Mouse (Mus musculus) midbrain, postnatal 0 days (tissue): Measurements from ENCODE around the gene Tmem63a. TPM values are rescaled to one million over a fixed set of nuclear protein-coding genes. Genes with fewer than 3 reads are reported as not detected.
A peak's percentile ranks its signal among the peaks of the same experiment; 100 is the strongest.
"Not testable (repeated sequence)": the region's sequence is repeated elsewhere in the genome, so short reads cannot be mapped to it uniquely, and the experiment has no call there.

Experiments used
- ATAC-seq: fragments of 200-750 bp; cut with Nextera tagmentation; 2 replicates; pipeline ENCODE4 v1.8.0; 2017; ENCODE audit warnings: moderate number of reproducible peaks, mild to moderate bottlenecking, moderate TSS enrichment, moderate library complexity; ENCODE audit not compliant: low FRiP score
- DNase-seq: peaks from one replicate; pipeline ENCODE4 v3.0.0-alpha.2; 2015; ENCODE audit warnings: low spot score
- H3K27ac ChIP-seq: fragments of 300-500 bp; sonication (generic); 2 replicates; pipeline ENCODE4 v1.5.1; 2014; ENCODE audit warnings: low read depth, mild to moderate bottlenecking, low read length, mixed read lengths
- H3K27me3 ChIP-seq: fragments of 300-500 bp; sonication (generic); 2 replicates; pipeline ENCODE4 v1.6.1; 2014; ENCODE audit warnings: low read length, control low read depth, mixed read lengths; ENCODE audit not compliant: insufficient read depth
- H3K36me3 ChIP-seq: fragments of 300-500 bp; sonication (generic); 2 replicates; pipeline ENCODE4 v1.6.1; 2014; ENCODE audit warnings: low read length, control low read depth, mixed read lengths; ENCODE audit not compliant: insufficient read depth
- H3K4me1 ChIP-seq: fragments of 300-500 bp; sonication (generic); 2 replicates; pipeline ENCODE4 v1.6.1; 2014; ENCODE audit warnings: mild to moderate bottlenecking, control low read depth, antibody characterized with exemption, low read length, mixed read lengths; ENCODE audit not compliant: insufficient read depth
- H3K4me2 ChIP-seq: fragments of 300-500 bp; sonication (generic); 2 replicates; pipeline ENCODE4 v1.6.1; 2014; ENCODE audit warnings: low read depth, mild to moderate bottlenecking, low read length, mixed read lengths; ENCODE audit not compliant: poor library complexity, severe bottlenecking
- H3K4me3 ChIP-seq: fragments of 300-500 bp; sonication (generic); 2 replicates; pipeline ENCODE4 v1.5.1; 2014; ENCODE audit warnings: low read depth, mild to moderate bottlenecking, low read length, moderate library complexity
- H3K9ac ChIP-seq: fragments of 300-500 bp; sonication (generic); replicated peaks from 2 replicates; pipeline ENCODE4 v1.6.1; 2014; ENCODE audit warnings: mild to moderate bottlenecking, low read length, moderate library complexity, mixed read lengths; ENCODE audit not compliant: poor library complexity, severe bottlenecking
- H3K9me3 ChIP-seq: fragments of 300-500 bp; sonication (generic); 2 replicates; pipeline ENCODE4 v1.6.1; 2016; ENCODE audit warnings: low read length, control low read depth
- CTCF ChIP-seq: IDR thresholded peaks from 2 replicates; pipeline ENCODE4 v1.5.1; 2016; ENCODE audit warnings: antibody characterized with exemption, mild to moderate bottlenecking
- WGBS: fragments of 180-500 bp; shearing (Covaris S2); extraction: QIAGEN DNeasy Blood & Tissue Kit; methylation state at CpG from one replicate; pipeline ENCODE4 v1.1.7; 2014; 5-methylcytosine and 5-hydroxymethylcytosine counted together
- polyA plus RNA-seq: library from polyadenylated mRNA; unstranded; fragments of >200 nt; fragmentation: Nextera tagmentation; extraction: Ambion mirVana; gene quantifications from 2 replicates; pipeline ENCODE4 v1.2.1, GENCODE M21; 2015
- total RNA-seq: library from RNA; depleted of rRNA; stranded (reverse); fragments of >200 nt; gene quantifications from 2 replicates; pipeline ENCODE4 v1.2.3, GENCODE M21; 2014

Tmem63a gene
- total and polyA plus RNA-seq, 2 experiments from 2014 or later, result 1.3 to 6.4 TPM

GRCm38 (mm10) chr1:180933659-180934058 lies 8.5 kb upstream of the Tmem63a start:
- Histone ChIP-seq H3K9me3 (no peaks in the 10 kb centered on the region), H3K27me3 (peaks cover 26% of the 10 kb centered on the region), H3K27ac (no peak overlapping the region), H3K4me3 (no peak overlapping the region), H3K36me3 (no peaks in the 10 kb centered on the region), H3K4me2 (no peak overlapping the region), H3K4me1 (no peaks in the 10 kb centered on the region), H3K9ac (no peak overlapping the region)
- DNase-seq (no peak), ATAC-seq (no peak)
- no peak for TF ChIP-seq CTCF
- 22% methylated on average over 6 of the region's 6 CpGs for WGBS

GRCm38 (mm10) chr1:180934467-180935419 lies 7.4 kb upstream of the Tmem63a start, which contains the start of gene Lefty1:
Gene Lefty1, plus strand, starts transcription at chr1:180935022.
- no peak within 1 kb of the TSS for H3K4me3 ChIP-seq

GRCm38 (mm10) chr1:180936610-180937398 lies 5.3 kb upstream of the Tmem63a start:
- Histone ChIP-seq H3K27me3 (peaks cover 35% of the 10 kb centered on the region), H3K4me3 (0 out of 2 replicates have a peak overlapping the region, but pooled peaks have one; percentile 2), H3K4me2 (peak overlapping the region; percentile 22; the same call in 1 of the 2 replicates)
- peak; percentile 22 for DNase-seq
- H3K4me1 ChIP-seq, H3K27ac ChIP-seq, H3K9me3 ChIP-seq, H3K9ac ChIP-seq, H3K36me3 ChIP-seq: not testable (repeated sequence)
- WGBS, result 5% methylated on average over 32 of the region's 41 CpGs
- 0 out of 2 replicates have a peak, but pooled peaks have one; percentile 44 for ATAC-seq

More at GRCm38 (mm10) chr1:180934467-180935419, 7.4 kb upstream of the Tmem63a start, which contains the start of gene Lefty1:
- Histone ChIP-seq H3K36me3 (no peaks in the 10 kb centered on the region), H3K27me3 (peaks cover 26% of the 10 kb centered on the region), H3K4me1 (no peaks in the 10 kb centered on the region), H3K4me2 (no peak within 1 kb of the TSS), H3K27ac (no peak within 1 kb of the TSS), H3K9ac (no peak within 1 kb of the TSS), H3K9me3 (no peaks in the 10 kb centered on the region)
- no peak for TF ChIP-seq CTCF
- ATAC-seq (no peak), DNase-seq (no peak)
- whole genome bisulfite sequencing, result 20% methylated on average over 21 of the region's 21 CpGs

GRCm38 (mm10) chr1:180937631-180938030 lies 4.5 kb upstream of the Tmem63a start:
- H3K4me1 ChIP-seq, H3K36me3 ChIP-seq, DNase-seq, H3K27ac ChIP-seq, ATAC-seq, H3K9ac ChIP-seq, H3K4me2 ChIP-seq, H3K4me3 ChIP-seq, H3K9me3 ChIP-seq: not testable (repeated sequence)
- 16% methylated on average over 13 of the region's 13 CpGs for WGBS
- peaks cover 43% of the 10 kb centered on the region for H3K27me3 ChIP-seq

- not testable (repeated sequence) for H3K27ac ChIP-seq, H3K36me3 ChIP-seq, ATAC-seq, H3K4me1 ChIP-seq, H3K9me3 ChIP-seq, H3K9ac ChIP-seq, DNase-seq, H3K4me2 ChIP-seq, H3K4me3 ChIP-seq
- 75% methylated on average over 2 of the region's 2 CpGs for WGBS
- peaks cover 54% of the 10 kb centered on the region for H3K27me3 ChIP-seq
These were observed 3.4 kb upstream of the Tmem63a start for GRCm38 (mm10) chr1:180938781-180939180.
